Mouse (Mus musculus) forebrain, embryonic 10.5 days (tissue): ENCODE data around the gene Slc39a8. TPM values are rescaled to one million over a fixed set of nuclear protein-coding genes. Genes with fewer than 3 reads are reported as not detected.

ENCODE experiments used
- DNase-seq: peaks from one replicate; pipeline ENCODE4 v3.0.0-alpha.2; 2017; ENCODE audit warnings: low spot score; ENCODE audit errors: extremely low spot score
- H3K27ac ChIP-seq: fragments of 300-500 bp; sonication (generic); 2 replicates; pipeline ENCODE4 v1.5.1; 2016; ENCODE audit warnings: mild to moderate bottlenecking
- H3K27me3 ChIP-seq: fragments of 300-500 bp; sonication (generic); 2 replicates; pipeline ENCODE4 v1.6.1; 2016; ENCODE audit warnings: mild to moderate bottlenecking; ENCODE audit not compliant: poor library complexity, severe bottlenecking
- H3K36me3 ChIP-seq: fragments of 300-500 bp; sonication (generic); replicated peaks from 2 replicates; pipeline ENCODE4 v1.6.1; 2016; ENCODE audit warnings: mild to moderate bottlenecking, moderate library complexity
- H3K4me1 ChIP-seq: fragments of 300-500 bp; sonication (generic); 2 replicates; pipeline ENCODE4 v1.6.1; 2016
- H3K4me3 ChIP-seq: fragments of 300-500 bp; sonication (generic); 2 replicates; pipeline ENCODE4 v1.5.1; 2016; ENCODE audit warnings: mild to moderate bottlenecking, moderate library complexity
- H3K9me3 ChIP-seq: fragments of 300-500 bp; sonication (generic); 2 replicates; pipeline ENCODE4 v1.6.1; 2016; ENCODE audit warnings: mild to moderate bottlenecking, moderate library complexity
- WGBS: fragments of 180-500 bp; shearing (Covaris S2); methylation state at CpG from one replicate; pipeline ENCODE4 v1.1.7; 2016; 5-methylcytosine and 5-hydroxymethylcytosine counted together
- polyA plus RNA-seq: library from polyadenylated mRNA; unstranded; fragments of >200 nt; fragmentation: Nextera tagmentation; extraction: Ambion mirVana; gene quantifications from 2 replicates; pipeline ENCODE4 v1.2.1, GENCODE M21; 2016

Gene Slc39a8
- polyA plus RNA-seq, 1 experiment from 2014 or later, result 20.7 TPM

DNA sequence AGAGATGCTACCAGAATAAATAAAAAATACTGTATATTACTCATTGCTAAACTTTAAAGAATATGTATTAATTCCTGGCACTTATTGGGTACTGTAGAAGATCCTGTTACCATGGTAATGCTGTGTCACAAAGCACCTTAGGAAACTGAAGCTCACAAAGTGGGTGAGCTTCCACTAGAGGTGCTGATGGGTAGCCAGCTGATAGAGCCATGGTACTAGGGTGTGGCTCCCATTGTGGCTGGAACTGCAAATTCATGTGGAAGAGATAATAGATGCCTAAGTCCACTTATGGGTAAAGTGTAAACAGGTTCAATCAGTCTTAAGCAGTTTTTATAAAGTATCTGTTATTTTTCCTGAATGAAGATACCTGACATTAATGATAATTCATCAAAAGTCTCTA is 64.3 kb downstream of the Slc39a8 start:
- no peak overlapping the region for H3K27ac ChIP-seq
- H3K9me3 ChIP-seq, result no peaks in the 10 kb centered on the region
- no peak for DNase-seq
- H3K4me3 ChIP-seq, result no peak overlapping the region
- H3K36me3 ChIP-seq, result no peaks in the 10 kb centered on the region
- H3K4me1 ChIP-seq, result peaks cover 13% of the 10 kb centered on the region
- H3K27me3 ChIP-seq, result no peaks in the 10 kb centered on the region

DNA sequence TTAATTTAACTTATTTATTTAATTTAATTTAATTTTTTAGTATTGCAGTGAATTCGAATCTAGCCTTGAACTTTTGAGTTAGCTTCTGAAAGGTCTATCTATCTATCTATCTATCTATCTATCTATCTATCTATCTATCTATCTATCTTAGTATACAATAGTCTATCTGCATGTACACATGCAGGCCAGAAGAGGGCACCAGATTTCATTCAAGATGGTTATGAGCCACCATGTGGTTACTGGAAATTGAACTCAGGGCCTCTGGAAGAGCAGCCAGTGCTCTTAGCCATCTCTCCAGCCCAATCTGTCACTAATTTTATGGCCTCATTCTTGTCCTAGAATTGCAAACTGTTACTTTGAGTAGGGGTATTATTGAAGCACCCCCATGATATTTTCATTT is 78.3 kb downstream of the Slc39a8 start:
- no peak for DNase-seq
- Histone ChIP-seq H3K36me3 (no peaks in the 10 kb centered on the region), H3K27ac (no peak overlapping the region), H3K4me1 (no peaks in the 10 kb centered on the region), H3K4me3 (no peak overlapping the region), H3K27me3 (no peaks in the 10 kb centered on the region), H3K9me3 (no peaks in the 10 kb centered on the region)
- WGBS, result 84% methylated on average over 1 of the region's 1 CpGs

- no peaks in the 10 kb centered on the region for H3K27me3 ChIP-seq
- H3K27ac ChIP-seq, result no peak overlapping the region
- H3K9me3 ChIP-seq, result no peaks in the 10 kb centered on the region
- WGBS, result 77% methylated on average over 6 of the region's 6 CpGs
- H3K36me3 ChIP-seq, result no peaks in the 10 kb centered on the region
- no peak for DNase-seq
- H3K4me1 ChIP-seq, result no peaks in the 10 kb centered on the region
- H3K4me3 ChIP-seq, result no peak overlapping the region
Observed at GRCm38 (mm10) chr3:135904881-135905280, 79.8 kb downstream of the Slc39a8 start.

DNA sequence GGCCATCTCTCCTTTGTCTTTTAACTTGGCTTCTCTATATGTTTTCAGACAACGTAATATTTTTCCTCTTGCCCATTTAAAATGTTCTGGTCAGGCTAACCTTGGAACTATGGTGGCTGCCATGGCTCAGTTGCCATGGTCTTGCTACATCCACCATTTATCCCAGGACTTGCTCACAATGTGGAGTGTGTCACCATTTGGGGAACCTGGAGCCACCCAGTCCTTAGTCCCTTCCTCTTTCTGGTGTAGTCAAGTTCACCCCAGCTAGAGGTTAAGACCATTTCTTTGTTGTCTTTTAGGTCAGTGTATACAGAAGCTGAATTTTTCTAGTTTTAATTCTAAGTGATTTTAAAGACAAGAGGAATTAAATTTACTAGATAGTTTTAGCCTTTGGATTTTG is 80.7 kb downstream of the Slc39a8 start:
- no peak for DNase-seq
- 97% methylated on average over 1 of the region's 1 CpGs for WGBS
- Histone ChIP-seq H3K27ac (no peak overlapping the region), H3K4me1 (no peaks in the 10 kb centered on the region), H3K36me3 (no peaks in the 10 kb centered on the region), H3K9me3 (no peaks in the 10 kb centered on the region), H3K27me3 (no peaks in the 10 kb centered on the region), H3K4me3 (no peak overlapping the region)

DNA sequence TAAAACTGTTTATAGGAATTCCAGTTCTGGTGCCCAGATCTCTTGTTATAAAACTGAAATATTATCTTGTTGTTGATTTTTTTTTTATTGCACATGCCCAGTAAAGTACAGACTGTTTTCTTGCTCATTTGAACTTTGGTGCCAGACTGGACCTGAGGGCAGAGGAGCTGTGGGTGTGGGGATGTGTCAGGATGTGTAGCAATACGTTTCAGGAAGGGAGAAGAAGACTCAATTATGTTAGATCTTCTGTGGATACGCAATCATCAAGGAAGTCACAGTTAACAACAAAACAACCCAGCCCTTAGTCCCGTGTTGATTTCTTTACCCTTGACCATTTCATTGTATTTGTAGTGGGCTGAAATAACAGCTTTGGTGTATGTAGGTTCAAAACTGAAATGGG is 81.9 kb downstream of the Slc39a8 start:
- DNase-seq, result no peak
- Histone ChIP-seq H3K4me3 (no peak overlapping the region), H3K27me3 (no peaks in the 10 kb centered on the region), H3K36me3 (no peaks in the 10 kb centered on the region), H3K4me1 (no peaks in the 10 kb centered on the region), H3K9me3 (no peaks in the 10 kb centered on the region), H3K27ac (no peak overlapping the region)
- 80% methylated on average over 3 of the region's 3 CpGs for WGBS

DNA sequence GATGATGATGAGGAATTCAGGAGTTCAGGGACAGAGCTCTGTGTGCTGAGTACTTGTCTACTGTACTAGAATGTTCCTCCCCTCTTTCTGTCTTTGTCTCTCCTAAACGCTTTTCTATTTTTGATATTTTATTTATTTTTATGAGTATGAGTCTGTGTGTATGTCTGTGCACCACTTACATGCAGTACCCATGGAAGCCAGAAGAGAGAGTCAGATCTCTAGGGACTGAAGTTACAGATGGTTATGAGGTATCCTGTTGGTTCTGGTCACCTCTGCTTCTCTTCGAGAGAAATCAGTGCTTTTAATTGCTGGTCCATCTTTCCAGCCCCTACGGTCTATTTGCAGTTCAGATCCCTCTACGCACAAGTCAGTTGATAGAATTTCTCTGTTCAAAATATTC is 90.9 kb downstream of the Slc39a8 start:
- no peak for DNase-seq
- Histone ChIP-seq H3K4me1 (peaks cover 12% of the 10 kb centered on the region), H3K4me3 (no peak overlapping the region), H3K27ac (no peak overlapping the region), H3K27me3 (no peaks in the 10 kb centered on the region), H3K9me3 (no peaks in the 10 kb centered on the region), H3K36me3 (no peaks in the 10 kb centered on the region)
- WGBS, result 89% methylated on average over 4 of the region's 4 CpGs

- H3K27me3 ChIP-seq, result no peaks in the 10 kb centered on the region
- no peak for DNase-seq
- no peaks in the 10 kb centered on the region for H3K36me3 ChIP-seq
- WGBS, result 73% methylated on average over 5 of the region's 5 CpGs
- H3K27ac ChIP-seq, result no peak overlapping the region
- peaks cover 12% of the 10 kb centered on the region for H3K4me1 ChIP-seq
- no peak overlapping the region for H3K4me3 ChIP-seq
- no peaks in the 10 kb centered on the region for H3K9me3 ChIP-seq
Observed at GRCm38 (mm10) chr3:135918566-135919180, 93.6 kb downstream of the Slc39a8 start.

GRCm38 (mm10) chr3:135919305-135919704 is 94.2 kb downstream of the Slc39a8 start:
- no peak overlapping the region for H3K27ac ChIP-seq
- no peaks in the 10 kb centered on the region for H3K27me3 ChIP-seq
- no peak overlapping the region for H3K4me3 ChIP-seq
- no peaks in the 10 kb centered on the region for H3K9me3 ChIP-seq
- H3K4me1 ChIP-seq, result peaks cover 12% of the 10 kb centered on the region
- 84% methylated on average over 4 of the region's 4 CpGs for WGBS
- no peaks in the 10 kb centered on the region for H3K36me3 ChIP-seq
- no peak for DNase-seq

DNA sequence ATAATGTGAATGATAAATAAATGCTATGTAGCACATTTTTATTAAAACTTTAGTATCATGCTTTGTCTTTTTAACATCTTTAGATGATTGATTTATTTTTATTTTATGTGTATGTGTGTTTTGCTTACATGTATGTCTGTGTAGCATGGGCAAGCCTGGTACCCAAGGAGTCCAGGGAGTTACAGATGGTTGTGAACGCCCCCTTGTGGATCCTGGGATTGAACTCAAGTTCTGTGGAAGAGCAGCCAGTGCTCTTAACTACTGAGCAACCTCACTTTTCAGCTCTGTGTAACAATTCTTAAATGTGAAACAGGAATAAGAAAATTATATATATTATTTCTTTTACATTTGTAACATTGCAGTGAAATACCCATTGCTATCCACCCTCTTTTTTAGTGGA is 101.7 kb downstream of the Slc39a8 start:
- no peaks in the 10 kb centered on the region for H3K36me3 ChIP-seq
- no peaks in the 10 kb centered on the region for H3K4me1 ChIP-seq
- no peak overlapping the region for H3K4me3 ChIP-seq
- no peak for DNase-seq
- H3K27me3 ChIP-seq, result no peaks in the 10 kb centered on the region
- 48% methylated on average over 1 of the region's 1 CpGs for WGBS
- H3K27ac ChIP-seq, result no peak overlapping the region
- H3K9me3 ChIP-seq, result no peaks in the 10 kb centered on the region

GRCm38 (mm10) chr3:135928184-135928583 is 103.1 kb downstream of the Slc39a8 start:
- DNase-seq, result no peak
- H3K4me3 ChIP-seq, result no peak overlapping the region
- H3K27ac ChIP-seq, result no peak overlapping the region
- no peaks in the 10 kb centered on the region for H3K4me1 ChIP-seq
- no peaks in the 10 kb centered on the region for H3K36me3 ChIP-seq
- no peaks in the 10 kb centered on the region for H3K27me3 ChIP-seq
- WGBS, result 80% methylated on average over 4 of the region's 4 CpGs
- no peaks in the 10 kb centered on the region for H3K9me3 ChIP-seq

- Histone ChIP-seq H3K27ac (no peak overlapping the region), H3K27me3 (no peaks in the 10 kb centered on the region), H3K9me3 (no peaks in the 10 kb centered on the region), H3K36me3 (no peaks in the 10 kb centered on the region), H3K4me1 (no peaks in the 10 kb centered on the region), H3K4me3 (no peak overlapping the region)
- no peak for DNase-seq
- WGBS, result 86% methylated on average over 2 of the region's 2 CpGs
Observed at GRCm38 (mm10) chr3:135937455-135937854, 112.4 kb downstream of the Slc39a8 start.

Other genes with a start within 250 kb of the Slc39a8 start
- gene Nfkb1, start 133.7 kb upstream of the Slc39a8 start, polyA plus RNA-seq, result 10.9 and 12.8 TPM in 2 replicates